26 mouse cellular contexts compared by ENCODE assay signal in the genomic region with DNA sequence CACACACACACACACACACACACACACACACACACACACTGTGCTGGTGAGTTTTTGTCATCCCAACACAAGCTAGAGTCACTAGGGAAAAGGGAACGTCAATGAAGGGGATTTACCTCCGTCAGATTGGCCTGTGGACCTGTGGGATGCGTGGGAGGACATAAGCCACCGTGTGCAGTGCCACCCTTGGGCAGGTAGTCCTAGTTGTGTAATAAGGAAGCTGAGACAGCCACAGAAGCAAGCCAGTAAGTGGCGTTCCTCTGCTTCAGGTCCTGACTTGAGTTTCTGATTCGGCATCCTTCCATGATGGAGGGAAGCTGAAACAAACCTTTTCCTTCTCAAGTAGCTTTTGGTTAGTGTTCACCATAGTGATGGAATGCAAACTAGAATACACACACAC. TPM values are rescaled to one million over a fixed set of nuclear protein-coding genes. Genes with fewer than 3 reads are reported as not detected.
"Had no signal": no experiment of that assay in that cellular context is flagged by ENCODE, and none has a peak within 500 bp of the region (broad histone marks: within the 10 kb centered on the region; RNA-seq: fewer than 3 reads in every experiment).

No protein-coding gene starts in this region.

- ATAC-seq: lung, postnatal 0 days; midbrain, embryonic 13.5 days; midbrain, embryonic 15.5 days had no signal

- DNase-seq: lung, adult 2 months; lung, postnatal 14 days; lung, postnatal 36 days; retina, postnatal 1 day; right cerebral cortex, adult 18-20 months; right cerebral cortex, postnatal 25 days; right cerebral cortex, postnatal 4 days; spleen, adult 18-20 months; thymus, adult 18-20 months; thymus, postnatal 36 days had no signal

RNA-seq across cellular contexts. Expression of a gene that starts 8.1 kb away (rescaled TPM):
- total RNA-seq: megakaryocyte progenitor cell, adult 5-6 weeks had no signal
- polyA plus RNA-seq: lung, postnatal 0 days; macrophage; midbrain, embryonic 13.5 days; myocyte had no signal

RNA-seq across cellular contexts. Expression of a gene that starts 32.0 kb away (rescaled TPM):
- total RNA-seq: megakaryocyte progenitor cell, adult 5-6 weeks; midbrain, postnatal 0 days had no signal
- polyA plus RNA-seq: lung, adult 2 months; lung, embryonic 15.5 days; lung, postnatal 0 days; macrophage; midbrain, embryonic 11.5 days; midbrain, embryonic 15.5 days; midbrain, postnatal 0 days; myocyte; neural tube, embryonic 11.5 days; neural tube, embryonic 13.5 days; neural tube, embryonic 15.5 days; small intestine, adult 2 months; stomach, embryonic 14.5 days; stomach, embryonic 16.5 days; thymus, postnatal 0 days had no signal

RNA-seq across cellular contexts. Expression of a gene that starts 33.9 kb away (rescaled TPM):
- polyA plus RNA-seq: midbrain, embryonic 11.5 days; midbrain, embryonic 13.5 days; midbrain, embryonic 15.5 days; midbrain, postnatal 0 days; neural tube, embryonic 11.5 days; neural tube, embryonic 13.5 days; neural tube, embryonic 15.5 days had no signal
